Mouse (Mus musculus) lung, postnatal 10 days (tissue): ENCODE measurements around the gene Wipf2.
A peak's percentile ranks its signal among the peaks of the same experiment; 100 is the strongest.
"Not testable (repeated sequence)": the region's sequence is repeated elsewhere in the genome, so short reads cannot be mapped to it uniquely, and the experiment has no call there.

Experiments used
- DNase-seq: peaks from one replicate; pipeline ENCODE4 v3.0.0; 2021

Gene Wipf2

DNA sequence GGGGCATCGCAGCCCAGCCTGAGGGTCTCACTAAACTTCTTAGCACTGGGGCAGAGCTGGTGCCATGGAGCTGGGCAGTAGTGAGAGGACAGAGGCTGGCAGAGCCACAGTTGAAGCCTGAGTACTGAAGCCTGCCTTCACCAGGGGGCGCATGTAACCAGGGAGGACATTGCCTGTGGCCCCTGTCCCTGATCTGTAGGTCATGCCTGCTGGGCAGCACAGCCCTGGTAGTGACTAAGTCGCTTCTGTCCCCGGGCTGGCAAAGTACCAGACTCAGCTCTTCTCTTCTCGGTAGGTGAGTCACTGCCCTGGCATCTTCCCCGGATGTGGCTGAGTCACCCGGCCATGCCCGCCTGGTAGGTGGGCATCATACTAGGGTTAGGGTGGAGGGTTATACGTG, 69.7 kb downstream of the Wipf2 start:
- peak; percentile 89 for DNase-seq

DNA sequence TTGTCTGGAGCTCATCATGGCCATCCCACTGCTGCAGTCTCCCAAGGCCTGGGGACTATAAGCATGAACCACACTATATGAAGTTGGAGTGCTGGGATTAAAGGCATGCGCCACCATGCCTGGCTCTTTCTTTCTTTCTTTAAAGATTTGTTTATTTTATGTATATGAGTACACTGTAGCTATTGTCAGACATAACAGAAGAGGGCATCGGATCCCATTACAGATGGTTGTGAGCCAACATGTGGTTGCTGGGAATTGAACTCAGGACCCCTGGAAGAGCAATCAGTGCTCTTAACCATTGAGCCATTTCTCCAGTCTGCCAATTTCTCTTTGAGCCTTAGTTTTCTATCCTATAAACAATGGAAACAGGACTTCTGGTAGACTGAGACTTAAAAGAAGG, 70.4 kb downstream of the Wipf2 start:
- DNase-seq = not testable (repeated sequence)

DNA sequence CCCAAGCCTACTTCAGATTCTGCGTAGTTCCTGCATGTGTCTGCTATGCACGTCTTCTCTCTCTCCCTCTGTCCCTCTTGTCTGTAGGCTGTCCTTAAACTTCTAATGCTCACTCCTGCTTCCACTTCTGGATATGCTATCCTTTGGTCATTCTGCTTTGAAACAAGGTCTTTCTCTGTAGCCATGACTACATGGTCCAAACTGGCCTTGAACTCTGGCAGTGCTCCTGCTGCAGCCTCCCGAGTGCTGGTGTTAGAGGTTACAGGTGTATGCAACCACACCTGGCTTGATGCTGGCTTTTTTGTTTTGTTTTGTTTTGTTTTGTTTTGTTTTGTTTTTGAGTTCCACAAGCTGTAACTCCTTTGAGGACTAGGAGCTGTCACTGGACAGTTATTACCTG, 70.9 kb downstream of the Wipf2 start:
- no peak for DNase-seq

DNA sequence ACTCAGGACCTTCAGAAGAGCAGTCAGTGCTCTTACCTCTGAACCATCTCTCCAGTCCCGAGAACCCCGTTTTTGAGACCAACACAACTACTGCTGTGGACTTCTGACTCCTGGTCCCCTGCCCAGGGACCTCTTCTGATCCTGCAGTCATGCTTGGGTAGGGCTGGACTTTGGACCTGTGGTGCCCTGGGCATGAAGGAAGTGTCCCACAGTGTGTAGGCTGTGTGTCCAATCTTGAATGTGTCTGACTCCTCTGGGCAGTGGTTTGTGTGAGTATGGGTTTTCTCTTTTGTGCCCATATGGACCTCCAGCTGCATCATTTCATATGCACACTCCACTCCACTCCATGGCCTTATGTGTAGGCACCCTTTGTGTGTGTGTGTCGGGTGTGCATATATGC, 71.7 kb downstream of the Wipf2 start:
- DNase-seq = no peak

DNA sequence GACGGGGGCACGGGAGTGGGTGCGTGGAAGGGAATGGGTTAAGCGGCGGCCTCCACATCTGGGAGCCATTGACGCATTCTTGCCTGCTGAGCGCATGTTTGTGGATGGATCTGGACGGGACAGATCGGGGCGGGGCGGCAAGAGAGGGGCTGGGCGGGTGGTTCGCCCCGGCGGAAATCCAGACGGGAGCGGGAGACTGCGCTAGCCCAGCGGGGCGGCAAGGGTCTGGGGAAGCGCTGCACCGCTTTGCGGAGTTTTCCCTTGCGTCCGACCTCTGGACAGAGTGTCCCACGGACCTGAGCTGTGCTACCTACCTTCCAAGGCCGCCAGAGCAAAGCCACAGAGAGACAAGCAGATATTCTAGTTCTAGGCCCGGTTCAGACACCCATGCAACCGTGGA, 72.7 kb downstream of the Wipf2 start:
- DNase-seq = peak; percentile 94

DNA sequence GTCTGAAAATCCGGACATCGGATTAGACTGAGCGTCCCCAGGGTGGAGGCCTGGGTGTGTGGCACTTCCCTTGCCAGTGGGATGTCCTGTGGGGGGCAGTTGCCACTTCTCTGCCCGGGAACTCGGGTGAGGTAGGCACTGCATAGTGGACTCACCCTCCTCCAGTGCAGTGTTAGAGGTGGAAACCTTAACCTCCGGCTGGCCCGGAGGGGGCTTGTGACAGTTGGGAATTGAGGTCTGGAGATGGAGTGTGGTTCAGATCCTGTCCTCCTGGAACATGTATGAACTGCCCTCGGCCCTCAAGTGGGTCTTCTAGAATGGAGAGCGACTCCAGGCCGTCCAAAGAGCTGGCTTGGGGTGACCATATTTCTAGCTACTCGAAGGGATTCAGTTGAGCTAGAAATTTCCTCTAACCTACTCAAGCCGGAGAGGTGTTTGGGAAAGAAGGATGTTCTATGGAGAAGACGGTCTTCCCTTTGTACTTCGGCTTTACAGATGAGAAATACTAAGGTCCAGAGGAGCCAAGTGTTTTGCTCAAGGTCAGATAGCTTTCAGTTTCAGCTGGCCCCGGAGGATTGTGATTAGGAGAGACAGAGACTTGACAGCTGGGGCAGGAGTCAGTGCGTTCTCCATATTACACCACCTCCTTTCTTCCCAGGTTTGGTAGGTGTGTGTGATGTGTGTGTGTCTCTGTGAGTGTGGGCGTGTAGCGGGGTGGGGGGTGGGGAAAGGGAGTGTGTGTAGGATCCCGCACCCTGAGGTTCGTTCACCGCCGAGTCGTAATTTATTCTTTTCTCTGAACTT, 73.4 kb downstream of the Wipf2 start:
- peak; percentile 77 for DNase-seq

DNA sequence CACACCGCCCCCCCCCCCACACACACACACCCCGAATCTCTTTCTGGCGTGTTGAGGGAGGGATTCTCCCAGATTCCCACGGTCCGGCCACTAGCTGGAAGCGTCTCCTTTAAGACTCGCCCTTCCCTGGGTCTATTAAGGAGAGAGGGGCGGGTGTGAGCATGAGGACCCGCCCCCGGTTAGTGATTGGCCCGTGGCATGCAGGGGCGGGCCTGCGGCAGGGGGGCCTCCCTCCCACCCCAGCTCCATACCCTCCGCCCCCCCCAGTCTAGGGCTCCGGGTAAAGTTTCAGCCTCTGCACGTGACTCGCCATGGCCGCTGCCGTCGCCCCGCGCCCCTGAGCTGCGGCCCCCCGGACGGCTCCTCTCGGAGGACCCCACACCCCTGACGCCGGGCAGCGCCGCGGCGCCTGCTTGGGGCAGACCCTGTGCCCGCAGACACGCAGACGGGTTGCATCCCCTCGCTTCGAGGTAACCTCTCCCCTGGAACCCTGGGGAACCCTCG, 74.0 kb downstream of the Wipf2 start:
- DNase-seq = peak; percentile 95

DNA sequence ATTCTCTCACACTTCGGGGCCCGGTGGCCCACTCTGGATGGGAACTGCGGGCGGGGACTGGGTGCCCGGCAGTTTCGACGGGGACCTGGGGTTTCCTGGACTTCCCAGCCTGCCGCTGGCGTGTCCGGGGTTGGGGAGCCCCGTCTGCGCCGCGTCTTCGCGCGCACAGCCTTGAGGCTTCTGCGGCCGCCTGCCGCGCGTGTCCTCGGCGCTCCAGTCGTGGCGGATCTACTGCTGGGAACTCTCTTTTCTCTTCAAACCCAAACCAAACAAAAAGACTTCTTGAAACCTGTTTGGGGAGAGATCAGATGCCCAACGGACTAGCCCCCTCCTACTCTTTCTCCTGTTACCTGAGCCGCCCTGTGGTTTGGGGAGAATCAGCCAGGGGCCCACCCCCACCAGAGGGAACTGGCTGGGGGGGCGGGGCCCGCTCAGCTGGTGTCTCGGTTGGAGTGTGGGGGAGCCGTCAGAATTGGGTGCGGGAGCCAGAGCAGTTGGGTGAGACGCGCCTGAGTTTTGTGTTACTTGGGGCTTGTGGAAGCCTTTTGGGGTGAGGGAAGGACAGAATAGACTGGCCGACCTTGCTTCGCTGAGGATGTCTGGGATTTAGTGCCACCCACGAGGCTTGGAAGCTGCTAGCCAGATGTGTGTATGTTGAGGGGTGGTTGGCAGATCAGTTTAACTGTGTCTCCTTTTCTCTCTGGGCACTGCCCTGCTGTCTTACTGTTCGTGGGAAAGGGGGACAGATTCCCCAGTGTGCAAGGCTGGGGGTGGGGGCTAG, 74.7 kb downstream of the Wipf2 start:
- DNase-seq = peak; percentile 77

DNA sequence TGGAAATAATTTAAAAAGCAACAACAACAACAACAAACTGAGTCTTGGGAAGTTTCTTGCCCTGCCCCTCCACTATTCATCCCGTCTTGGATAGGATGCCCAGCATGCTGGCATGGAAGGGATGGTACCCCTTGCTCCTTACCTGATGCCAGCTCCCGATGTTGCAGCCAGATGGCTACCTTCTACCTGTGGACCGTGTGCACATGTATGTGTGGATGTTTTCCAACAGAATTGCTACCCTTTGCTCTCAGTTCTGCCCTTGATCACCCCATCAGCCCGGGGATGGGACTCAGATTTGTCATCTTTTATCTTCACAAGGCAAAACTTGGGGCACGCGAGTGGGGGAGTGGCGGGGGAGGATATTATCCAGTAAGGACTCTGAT, 75.3 kb downstream of the Wipf2 start:
- DNase-seq = no peak

DNA sequence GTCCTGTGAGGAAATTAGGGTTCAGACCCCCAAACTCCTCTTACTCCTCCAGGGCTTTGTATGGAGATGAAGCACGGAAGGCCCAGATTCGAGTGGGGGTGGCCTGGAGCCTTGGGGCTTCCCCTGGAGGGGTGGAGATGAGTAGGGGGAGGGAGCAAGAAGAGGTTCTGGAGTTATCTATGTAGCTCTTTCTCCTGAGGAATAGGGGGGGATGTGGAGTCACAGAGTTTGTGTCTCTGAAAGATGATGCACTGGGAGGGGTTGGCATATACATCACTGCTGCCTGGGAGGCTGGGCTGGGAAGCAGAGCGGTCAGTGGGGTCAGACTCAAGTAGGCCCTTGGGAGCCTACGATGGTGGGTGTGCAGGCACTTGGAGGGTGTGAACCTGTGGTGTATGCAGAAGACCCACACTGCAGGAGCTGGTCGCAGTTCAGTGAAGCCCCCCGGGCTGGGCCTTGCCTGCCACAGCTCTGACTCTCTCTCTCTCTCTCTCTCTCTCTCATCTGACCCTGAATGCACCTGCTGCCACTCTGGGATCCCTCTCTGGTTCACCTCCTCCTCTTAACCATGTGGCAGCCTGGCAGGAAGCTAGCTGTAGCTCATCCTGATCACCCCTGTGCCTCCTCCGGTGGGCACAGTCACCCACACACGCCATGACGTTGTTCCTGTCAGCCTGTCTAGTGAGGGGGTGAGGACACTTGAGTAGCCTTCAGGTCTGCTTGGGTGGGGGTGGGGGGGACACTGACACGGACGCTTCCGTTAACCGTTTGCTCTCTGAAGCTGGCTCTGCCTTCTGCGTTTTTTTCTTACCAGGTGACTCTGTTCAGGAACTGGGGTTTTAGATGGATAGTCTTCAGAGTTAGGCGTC, 75.9 kb downstream of the Wipf2 start:
- DNase-seq = peak; percentile 45

DNA sequence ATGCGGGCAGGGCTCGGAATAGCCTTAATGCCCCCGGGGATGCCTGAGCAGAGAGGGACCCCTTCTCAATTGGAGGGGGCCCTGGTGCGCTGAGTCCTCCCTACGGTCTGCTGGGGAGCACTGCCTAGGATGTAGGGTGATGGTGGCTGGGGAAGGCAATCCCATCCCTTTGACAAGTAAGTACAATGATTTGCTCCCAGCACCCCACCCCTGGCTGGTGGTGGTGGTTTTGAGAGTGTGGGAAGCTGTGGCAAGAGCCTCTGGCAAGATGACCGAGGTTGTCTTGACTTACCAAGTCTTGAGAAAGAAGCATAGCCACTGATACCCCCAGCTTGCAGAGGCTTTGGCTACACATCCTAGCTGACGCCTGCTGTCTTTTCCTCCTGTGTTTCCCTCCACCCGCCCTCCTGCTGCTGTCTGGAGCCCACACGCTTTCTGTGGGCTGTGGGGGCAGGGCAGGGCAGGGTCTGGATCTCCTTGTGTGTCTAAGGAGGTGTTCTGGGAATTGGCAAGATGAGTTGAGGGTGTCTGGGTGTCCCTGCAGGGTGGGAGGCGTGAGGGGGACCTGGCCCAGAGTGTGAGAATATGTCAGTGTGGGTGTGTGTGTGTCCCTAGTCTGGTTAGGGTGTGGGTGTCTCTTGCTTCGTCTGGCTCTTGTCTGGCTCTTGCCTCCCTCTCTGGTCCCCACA, 76.7 kb downstream of the Wipf2 start:
- DNase-seq = peak; percentile 68

DNA sequence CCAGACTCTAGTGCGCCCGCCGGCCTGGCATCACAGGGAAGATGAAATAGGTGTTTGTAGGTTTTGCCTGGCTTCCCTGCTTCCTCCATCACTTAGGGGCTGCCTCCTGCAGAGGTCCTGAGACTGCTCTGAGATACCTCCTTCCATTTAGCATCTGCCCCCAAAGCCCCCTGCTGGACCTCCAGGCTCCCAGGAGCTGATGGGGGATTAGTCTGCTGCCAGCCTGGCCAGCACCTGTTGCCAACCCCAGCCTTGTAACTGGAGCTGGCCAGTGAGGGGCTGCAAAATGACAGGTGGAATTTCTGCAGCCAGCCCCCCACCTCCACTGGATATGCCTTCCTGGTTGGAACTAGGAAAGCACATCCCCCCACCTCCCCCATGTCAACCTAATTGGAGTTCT, 77.3 kb downstream of the Wipf2 start:
- DNase-seq = peak; percentile 21

DNA sequence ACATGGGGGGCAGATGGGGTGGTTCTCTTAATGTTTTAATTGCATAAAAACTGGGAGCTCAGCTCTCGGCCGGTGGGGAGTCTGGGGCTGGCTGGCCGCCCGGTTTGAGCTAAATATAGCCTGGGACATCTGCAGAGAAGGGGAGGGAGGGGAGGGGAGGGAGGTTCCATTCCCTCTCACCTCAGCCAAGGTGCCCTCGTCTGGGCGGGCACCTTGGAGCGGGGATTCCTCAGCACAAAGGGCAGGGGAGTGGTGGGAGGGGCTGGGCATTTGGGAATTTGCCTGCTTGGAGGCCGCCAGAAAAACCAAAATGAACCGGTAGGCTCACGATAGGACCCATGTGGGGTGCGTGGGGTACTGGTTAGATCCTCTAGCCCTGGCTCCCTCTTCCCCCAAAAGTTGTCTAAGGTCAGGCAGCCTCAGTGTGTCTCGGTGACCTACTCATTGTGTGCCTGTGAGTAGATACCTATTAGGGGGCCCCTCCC, 77.9 kb downstream of the Wipf2 start:
- DNase-seq = peak; percentile 79

DNA sequence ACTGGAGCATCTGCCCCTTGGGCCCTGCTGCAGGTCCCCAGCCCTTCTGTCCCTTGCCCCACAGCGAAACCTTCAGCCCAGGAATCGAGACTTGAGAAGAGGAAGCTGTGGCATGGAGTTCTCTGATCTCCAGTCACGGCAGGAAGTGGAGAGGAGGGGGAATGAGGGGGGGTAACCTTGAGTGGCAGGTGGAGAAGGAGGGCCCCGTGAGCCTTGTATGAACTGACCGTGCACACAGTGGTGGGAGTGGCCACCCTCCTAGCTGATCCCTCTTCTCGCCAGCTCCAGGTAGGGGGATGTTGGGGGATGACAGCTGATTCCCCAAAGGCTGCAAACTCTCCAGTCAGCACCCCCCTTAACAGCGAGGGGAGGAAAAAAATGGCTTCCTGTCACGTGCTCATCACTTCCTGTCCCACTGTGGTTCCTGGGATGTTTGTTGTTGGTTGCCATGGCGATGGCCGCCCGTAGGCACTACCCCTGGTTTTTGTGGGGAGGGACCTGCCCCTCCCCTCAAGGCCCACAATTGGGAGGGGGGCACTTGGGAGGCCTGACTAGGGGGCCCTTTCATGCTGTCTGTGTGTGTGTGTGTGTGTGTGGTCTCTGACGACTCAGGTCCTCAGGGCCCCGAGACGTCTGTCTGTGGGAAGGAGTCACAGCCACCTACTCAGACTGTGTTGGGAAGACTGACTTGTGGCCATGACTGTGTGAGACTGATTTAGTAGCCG, 78.5 kb downstream of the Wipf2 start:
- DNase-seq = peak; percentile 96

DNA sequence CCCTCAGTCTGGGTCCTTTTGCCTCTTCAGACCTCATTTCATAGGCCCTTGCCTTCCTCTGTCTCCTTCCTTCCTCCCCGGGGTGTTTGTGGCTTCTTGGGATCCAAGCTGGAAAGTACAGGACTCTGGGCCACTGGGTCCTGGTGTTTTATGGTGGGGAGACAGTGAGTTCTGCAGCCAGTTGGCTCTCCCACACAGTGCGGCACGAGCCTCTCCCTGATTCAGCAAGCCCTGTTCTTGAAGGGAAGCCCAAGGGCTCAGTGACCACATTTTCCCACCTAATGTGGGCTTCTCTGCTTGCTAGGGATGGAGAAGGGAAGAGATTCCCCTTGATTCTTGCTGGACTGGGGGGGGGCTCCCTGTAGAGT, 79.1 kb downstream of the Wipf2 start:
- no peak for DNase-seq

DNA sequence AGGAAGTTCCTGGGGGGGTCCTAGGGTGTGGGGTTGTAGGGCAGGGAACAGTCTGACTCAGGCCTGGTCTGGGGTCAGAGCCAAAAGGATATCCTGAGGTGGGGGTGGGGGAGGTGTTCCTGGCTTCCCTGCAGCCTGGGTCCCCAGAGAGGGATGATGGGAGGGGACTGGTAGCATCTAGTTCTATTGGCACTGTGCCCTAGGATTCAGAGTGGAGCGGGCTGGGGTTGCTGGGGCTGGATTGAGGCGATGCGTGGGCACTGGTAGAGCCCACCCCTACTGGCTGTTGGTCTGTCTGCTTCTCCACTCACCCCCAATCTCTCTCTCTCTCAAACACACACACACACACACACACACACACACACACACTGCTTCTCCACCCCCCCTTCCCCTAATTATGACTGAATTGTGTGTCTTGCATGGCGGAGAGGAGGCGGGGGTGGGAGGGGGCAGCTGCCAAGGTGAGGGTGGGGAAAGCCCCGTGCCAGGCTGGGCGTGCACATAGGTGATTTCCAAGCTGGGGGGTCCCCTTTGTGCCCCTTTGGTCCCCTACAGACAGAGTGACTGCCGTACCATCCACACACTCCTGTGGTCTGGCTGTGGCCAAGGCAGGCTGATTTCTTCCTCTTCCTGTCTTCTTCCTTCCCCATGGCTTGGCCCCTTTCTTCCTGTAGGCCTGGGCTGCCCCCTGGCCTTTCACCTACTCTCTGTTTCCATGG, 79.6 kb downstream of the Wipf2 start:
- peak; percentile 89 for DNase-seq

DNA sequence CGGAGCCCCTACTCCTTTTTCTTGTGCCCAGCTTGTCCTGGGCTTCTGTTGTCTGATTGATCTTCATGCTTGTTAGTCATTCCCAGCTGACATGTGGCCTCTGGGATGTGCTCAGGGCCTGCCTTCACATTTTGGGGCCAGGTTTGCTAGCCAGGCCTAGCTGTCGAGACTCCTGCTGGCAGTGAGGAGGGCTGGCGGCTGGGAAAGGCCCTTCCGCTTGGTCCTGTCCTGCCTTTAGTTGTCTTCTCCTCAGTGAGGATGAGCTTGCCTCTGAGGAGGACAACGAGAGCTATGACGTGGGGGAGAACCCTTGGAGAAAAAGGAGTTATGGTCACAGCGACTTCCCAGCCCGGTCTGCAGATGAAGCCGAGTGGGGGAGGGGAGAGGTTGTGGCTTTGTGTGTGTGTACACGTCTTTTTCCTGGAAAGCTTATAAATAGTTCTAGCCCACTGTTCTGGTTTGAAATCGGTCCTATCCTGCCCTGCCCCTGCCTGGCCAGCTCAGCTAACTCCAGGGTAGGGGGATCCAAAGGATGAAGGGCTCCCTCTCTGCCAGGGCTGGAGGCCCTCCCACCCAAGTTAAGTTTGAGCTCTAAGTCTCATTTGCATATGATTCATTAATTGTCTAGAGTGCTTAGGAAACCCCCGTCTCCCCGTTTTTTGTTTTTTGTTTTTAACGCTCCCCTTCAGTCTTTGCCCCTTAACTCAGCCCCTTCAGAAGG, 80.5 kb downstream of the Wipf2 start:
- peak; percentile 80 for DNase-seq

DNA sequence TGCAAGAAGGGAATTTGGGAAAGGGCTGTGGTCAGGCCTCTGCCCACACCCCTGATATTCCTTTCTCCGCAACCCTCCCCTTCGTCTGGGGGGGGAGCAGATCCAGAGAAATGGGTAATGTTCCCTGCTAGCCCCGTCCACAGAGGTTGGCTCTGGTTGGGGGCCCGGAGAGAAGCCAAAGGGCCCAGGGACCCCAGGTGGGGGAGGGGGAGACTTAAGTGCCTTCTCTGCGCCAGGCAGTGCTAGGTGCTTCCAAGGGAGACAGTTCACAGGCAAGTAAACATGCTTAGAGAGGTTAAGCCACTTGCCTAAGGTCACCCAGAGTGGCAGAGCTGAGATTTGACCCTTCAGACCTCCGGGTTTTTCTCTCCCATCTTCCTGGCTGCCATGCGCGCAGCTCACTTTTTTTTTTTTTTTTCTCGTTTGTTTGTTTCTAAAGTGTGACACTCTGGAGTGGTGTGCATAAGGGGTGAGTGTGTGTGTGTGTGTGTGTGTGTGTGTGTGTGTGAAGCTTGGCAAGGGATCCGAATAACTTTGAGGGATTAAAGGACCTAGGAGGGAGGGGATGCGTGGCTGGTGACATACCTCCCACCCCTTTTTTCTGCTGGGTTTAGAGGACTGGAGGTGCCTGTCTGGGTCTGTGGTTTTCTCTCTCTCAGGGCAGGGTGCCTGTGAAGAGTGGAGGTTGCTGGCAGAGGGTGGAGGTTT, 81.6 kb downstream of the Wipf2 start:
- DNase-seq = peak; percentile 58

DNA sequence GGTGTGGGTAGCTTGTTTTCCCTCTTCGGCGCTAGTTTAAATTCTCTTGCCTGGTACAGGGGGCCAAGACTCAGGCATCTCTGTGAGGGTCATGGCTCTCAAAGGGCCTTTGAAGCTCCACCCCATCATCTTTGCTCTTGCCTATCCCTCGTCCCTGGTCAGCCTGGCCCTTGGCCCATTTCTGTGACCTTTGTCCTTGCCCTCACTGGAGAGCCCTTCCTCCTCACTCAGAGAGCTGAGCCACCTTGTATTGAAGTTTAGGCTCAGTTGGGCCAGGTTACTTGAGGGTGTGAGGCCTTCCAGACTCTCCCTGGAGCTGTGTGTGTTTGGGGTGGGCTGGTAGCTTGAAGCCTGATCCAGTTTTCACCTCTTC, 82.2 kb downstream of the Wipf2 start:
- peak; percentile 56 for DNase-seq
